Mouse (Mus musculus) liver, embryonic 16.5 days (tissue): Measurements from ENCODE around the gene Rorc. TPM values are rescaled to one million over a fixed set of nuclear protein-coding genes. Genes with fewer than 3 reads are reported as not detected.
A peak's percentile ranks its signal among the peaks of the same experiment; 100 is the strongest.

ENCODE experiments used
- ATAC-seq: fragments of 200-750 bp; cut with Nextera tagmentation; 2 replicates; pipeline ENCODE4 v1.8.0; 2017; ENCODE audit warnings: low read depth, mild to moderate bottlenecking, moderate number of reproducible peaks, moderate library complexity
- H3K27ac ChIP-seq: fragments of 300-500 bp; sonication (generic); 2 replicates; pipeline ENCODE4 v1.5.1; 2014; ENCODE audit warnings: mild to moderate bottlenecking, low read length
- H3K27me3 ChIP-seq: fragments of 300-500 bp; sonication (generic); 2 replicates; pipeline ENCODE4 v1.6.1; 2014; ENCODE audit warnings: low read depth, low read length, mixed read lengths; ENCODE audit not compliant: control insufficient read depth, insufficient read depth
- H3K36me3 ChIP-seq: fragments of 300-500 bp; sonication (generic); 2 replicates; pipeline ENCODE4 v1.6.1; 2014; ENCODE audit warnings: mild to moderate bottlenecking; ENCODE audit not compliant: control insufficient read depth, insufficient read depth
- H3K4me1 ChIP-seq: fragments of 300-500 bp; sonication (generic); 2 replicates; pipeline ENCODE4 v1.6.1; 2014; ENCODE audit warnings: low read depth, low read length, mixed read lengths; ENCODE audit not compliant: control insufficient read depth
- H3K4me2 ChIP-seq: fragments of 300-500 bp; sonication (generic); 2 replicates; pipeline ENCODE4 v1.6.1; 2014; ENCODE audit warnings: low read depth, low read length, mixed read lengths
- H3K4me3 ChIP-seq: fragments of 300-500 bp; sonication (generic); 2 replicates; pipeline ENCODE4 v1.5.1; 2014; ENCODE audit warnings: low read depth, mild to moderate bottlenecking, low read length
- H3K9ac ChIP-seq: fragments of 300-500 bp; sonication (generic); 2 replicates; pipeline ENCODE4 v1.6.1; 2014; ENCODE audit warnings: low read depth, low read length
- H3K9me3 ChIP-seq: fragments of 300-500 bp; sonication (generic); replicated peaks from 2 replicates; pipeline ENCODE4 v1.6.1; 2016; ENCODE audit warnings: low read length; ENCODE audit not compliant: control insufficient read depth
- WGBS: fragments of 180-500 bp; shearing (Covaris S2); extraction: QIAGEN DNeasy Blood & Tissue Kit; methylation state at CpG from one replicate; pipeline ENCODE4 v1.1.7; 2014; ENCODE audit not compliant: insufficient replicate concordance; 5-methylcytosine and 5-hydroxymethylcytosine counted together
- polyA plus RNA-seq: library from polyadenylated mRNA; unstranded; fragments of >200 nt; fragmentation: Nextera tagmentation; extraction: Ambion mirVana; gene quantifications from 2 replicates; pipeline ENCODE4 v1.2.1, GENCODE M21; 2015

Rorc gene
- polyA plus RNA-seq: 2.2 and 2.3 TPM in 2 replicates

- no peak for ATAC-seq
- Histone ChIP-seq H3K27me3 (no peaks in the 10 kb centered on the region; the same call in 1 of the 2 replicates), H3K9ac (no peak within 1 kb of the TSS; the same call in 1 of the 2 replicates), H3K4me2 (peak within 1 kb of the TSS; percentile 34), H3K4me3 (peak within 1 kb of the TSS; percentile 4; the same call in 1 of the 2 replicates), H3K9me3 (no peaks in the 10 kb centered on the region), H3K36me3 (no peaks in the 10 kb centered on the region), H3K4me1 (no peaks in the 10 kb centered on the region; the same call in none of the 2 replicates), H3K27ac (no peak within 1 kb of the TSS)
- 23% methylated on average over 5 of the region's 5 CpGs for WGBS
These were observed at the start of gene Rorc for GRCm38 (mm10) chr3:94372641-94373040. TSS of gene Rorc (plus strand) at chr3:94372794.

GRCm38 (mm10) chr3:94328681-94329080 lies 43.9 kb upstream of the Rorc start:
- WGBS: 57% methylated on average over 3 of the region's 3 CpGs
- no peak overlapping the region for H3K9ac ChIP-seq
- H3K27me3 ChIP-seq: no peaks in the 10 kb centered on the region
- no peaks in the 10 kb centered on the region for H3K4me1 ChIP-seq
- no peak for ATAC-seq
- no peak overlapping the region for H3K4me3 ChIP-seq
- H3K36me3 ChIP-seq: no peaks in the 10 kb centered on the region
- no peaks in the 10 kb centered on the region for H3K9me3 ChIP-seq
- H3K4me2 ChIP-seq: no peak overlapping the region
- no peak overlapping the region for H3K27ac ChIP-seq

- no peaks in the 10 kb centered on the region for H3K4me1 ChIP-seq
- no peak overlapping the region for H3K4me3 ChIP-seq
- no peaks in the 10 kb centered on the region for H3K9me3 ChIP-seq
- no peak overlapping the region for H3K9ac ChIP-seq
- WGBS: 76% methylated on average over 4 of the region's 4 CpGs
- no peak overlapping the region for H3K27ac ChIP-seq
- no peak overlapping the region for H3K4me2 ChIP-seq
- no peaks in the 10 kb centered on the region for H3K27me3 ChIP-seq
- no peak for ATAC-seq
- no peaks in the 10 kb centered on the region for H3K36me3 ChIP-seq
These were observed 38.2 kb upstream of the Rorc start for GRCm38 (mm10) chr3:94334442-94334841.

- Histone ChIP-seq H3K9me3 (no peaks in the 10 kb centered on the region), H3K4me2 (no peak overlapping the region), H3K27me3 (no peaks in the 10 kb centered on the region), H3K4me1 (no peaks in the 10 kb centered on the region), H3K9ac (no peak overlapping the region), H3K36me3 (no peaks in the 10 kb centered on the region), H3K27ac (no peak overlapping the region), H3K4me3 (no peak overlapping the region)
- ATAC-seq: no peak
- 51% methylated on average over 3 of the region's 3 CpGs for WGBS
These were observed 34.1 kb upstream of the Rorc start for GRCm38 (mm10) chr3:94338522-94338921.

- no peaks in the 10 kb centered on the region for H3K4me1 ChIP-seq
- no peak within 1 kb of the TSS for H3K27ac ChIP-seq
- H3K4me3 ChIP-seq: no peak within 1 kb of the TSS
- H3K36me3 ChIP-seq: no peaks in the 10 kb centered on the region
- H3K9ac ChIP-seq: no peak within 1 kb of the TSS
- no peak for ATAC-seq
- no peaks in the 10 kb centered on the region for H3K27me3 ChIP-seq
- no peaks in the 10 kb centered on the region for H3K9me3 ChIP-seq
- H3K4me2 ChIP-seq: no peak within 1 kb of the TSS
- 37% methylated on average over 3 of the region's 3 CpGs for WGBS
These were observed 30.6 kb upstream of the Rorc start, which contains the start of gene Them5 for GRCm38 (mm10) chr3:94341959-94342422. TSS of gene Them5 (plus strand) at chr3:94342099.

- no peak overlapping the region for H3K27ac ChIP-seq
- WGBS: 52% methylated on average over 1 of the region's 1 CpGs
- ATAC-seq: no peak
- H3K4me3 ChIP-seq: no peak overlapping the region
- no peaks in the 10 kb centered on the region for H3K9me3 ChIP-seq
- H3K36me3 ChIP-seq: no peaks in the 10 kb centered on the region
- no peak overlapping the region for H3K9ac ChIP-seq
- no peaks in the 10 kb centered on the region for H3K4me1 ChIP-seq
- no peak overlapping the region for H3K4me2 ChIP-seq
- no peaks in the 10 kb centered on the region for H3K27me3 ChIP-seq
These were observed 30.0 kb upstream of the Rorc start for GRCm38 (mm10) chr3:94342552-94342951.

GRCm38 (mm10) chr3:94344182-94344581 lies 28.4 kb upstream of the Rorc start:
- Histone ChIP-seq H3K9ac (no peak overlapping the region), H3K27ac (no peak overlapping the region), H3K4me2 (no peak overlapping the region), H3K36me3 (no peaks in the 10 kb centered on the region), H3K9me3 (no peaks in the 10 kb centered on the region), H3K4me3 (no peak overlapping the region), H3K4me1 (no peaks in the 10 kb centered on the region), H3K27me3 (no peaks in the 10 kb centered on the region)
- WGBS: 53% methylated on average over 2 of the region's 2 CpGs
- ATAC-seq: no peak

- ATAC-seq: no peak
- no peak overlapping the region for H3K9ac ChIP-seq
- H3K4me1 ChIP-seq: no peaks in the 10 kb centered on the region
- no peak overlapping the region for H3K4me2 ChIP-seq
- no peaks in the 10 kb centered on the region for H3K9me3 ChIP-seq
- no peaks in the 10 kb centered on the region for H3K36me3 ChIP-seq
- no peak overlapping the region for H3K27ac ChIP-seq
- WGBS: 56% methylated on average over 3 of the region's 3 CpGs
- no peak overlapping the region for H3K4me3 ChIP-seq
- no peaks in the 10 kb centered on the region for H3K27me3 ChIP-seq
These were observed 27.7 kb upstream of the Rorc start for GRCm38 (mm10) chr3:94344897-94345296.

GRCm38 (mm10) chr3:94348146-94348545 lies 24.4 kb upstream of the Rorc start:
- no peak overlapping the region for H3K4me3 ChIP-seq
- H3K27me3 ChIP-seq: no peaks in the 10 kb centered on the region
- WGBS: 51% methylated on average over 2 of the region's 2 CpGs
- ATAC-seq: no peak
- no peaks in the 10 kb centered on the region for H3K36me3 ChIP-seq
- no peak overlapping the region for H3K4me2 ChIP-seq
- H3K9ac ChIP-seq: no peak overlapping the region
- no peak overlapping the region for H3K27ac ChIP-seq
- H3K9me3 ChIP-seq: no peaks in the 10 kb centered on the region
- no peaks in the 10 kb centered on the region for H3K4me1 ChIP-seq
